Mouse (Mus musculus): ENCODE measurements around the gene Capn7.

- TF ChIP-seq POLR2A (IDR thresholded peaks at IDR 0.05; ENCODE audit: extremely low read depth, insufficient read depth, low read length) (no peak), CTCF (IDR thresholded peaks at IDR 0.05; ENCODE audit: low read depth, low read length) (no peak)
These were observed 9.2 kb upstream of the Capn7 start for GRCm38 (mm10) chr14:31327196-31327595.

Data from liver, adult 2 months (tissue).